Mouse (Mus musculus) embryonic facial prominence, embryonic 10.5 days (tissue): ENCODE data around the gene Plekhg3. TPM values are rescaled to one million over a fixed set of nuclear protein-coding genes. Genes with fewer than 3 reads are reported as not detected.

ENCODE experiments used
- DNase-seq: peaks from one replicate; pipeline ENCODE4 v3.0.0-alpha.2; 2017; ENCODE audit warnings: low spot score
- H3K27ac ChIP-seq: fragments of 300-500 bp; sonication (generic); replicated peaks from 2 replicates; pipeline ENCODE4 v1.5.1; 2016; ENCODE audit warnings: mild to moderate bottlenecking
- H3K27me3 ChIP-seq: fragments of 300-500 bp; sonication (generic); replicated peaks from 2 replicates; pipeline ENCODE4 v1.6.1; 2016; ENCODE audit warnings: low read depth, mild to moderate bottlenecking; ENCODE audit not compliant: poor library complexity, severe bottlenecking
- H3K36me3 ChIP-seq: fragments of 300-500 bp; sonication (generic); replicated peaks from 2 replicates; pipeline ENCODE4 v1.6.1; 2016; ENCODE audit warnings: mild to moderate bottlenecking, moderate library complexity
- H3K4me1 ChIP-seq: fragments of 300-500 bp; sonication (generic); 2 replicates; pipeline ENCODE4 v1.6.1; 2016
- H3K4me3 ChIP-seq: fragments of 300-500 bp; sonication (generic); 2 replicates; pipeline ENCODE4 v1.5.1; 2016; ENCODE audit warnings: mild to moderate bottlenecking, moderate library complexity
- H3K9me3 ChIP-seq: fragments of 300-500 bp; sonication (generic); 2 replicates; pipeline ENCODE4 v1.6.1; 2016; ENCODE audit warnings: mild to moderate bottlenecking
- WGBS: fragments of 180-500 bp; shearing (Covaris S2); methylation state at CpG from one replicate; pipeline ENCODE4 v1.1.7; 2016; 5-methylcytosine and 5-hydroxymethylcytosine counted together
- polyA plus RNA-seq: library from polyadenylated mRNA; unstranded; fragments of >200 nt; fragmentation: Nextera tagmentation; extraction: Ambion mirVana; gene quantifications from 2 replicates; pipeline ENCODE4 v1.2.1, GENCODE M21; 2016

The Plekhg3 gene
- polyA plus RNA-seq, 1 experiment from 2014 or later, result 3.9 TPM

GRCm38 (mm10) chr12:76502981-76503380 lies 27.7 kb upstream of the Plekhg3 start:
- Histone ChIP-seq H3K36me3 (no peaks in the 10 kb centered on the region), H3K4me3 (no peak overlapping the region), H3K9me3 (no peaks in the 10 kb centered on the region), H3K27ac (no peak overlapping the region), H3K27me3 (no peaks in the 10 kb centered on the region), H3K4me1 (peaks cover 14% of the 10 kb centered on the region)
- DNase-seq, result no peak
- WGBS, result 75% methylated on average over 5 of the region's 5 CpGs

DNA sequence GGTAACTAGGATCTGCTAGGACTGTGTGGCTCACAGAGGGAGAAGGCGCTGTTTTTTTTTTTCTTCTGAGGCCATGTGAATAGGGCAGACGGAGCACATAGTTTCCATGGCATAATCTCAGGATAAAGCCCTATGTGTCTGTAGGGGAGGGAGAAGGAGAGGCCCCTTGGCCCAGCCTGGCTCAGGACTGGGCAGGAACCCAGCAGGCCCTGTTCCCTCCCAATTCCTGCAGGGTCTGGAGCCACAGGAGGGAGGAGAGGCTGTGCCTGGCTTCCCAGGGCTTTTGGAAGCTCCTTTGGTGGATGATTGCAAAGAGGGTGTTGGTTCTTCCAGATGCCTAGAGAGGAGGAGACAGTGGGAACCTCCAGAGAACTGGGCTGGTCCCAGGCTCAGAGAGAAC lies 24.2 kb upstream of the Plekhg3 start:
- no peaks in the 10 kb centered on the region for H3K27me3 ChIP-seq
- peaks cover 15% of the 10 kb centered on the region for H3K4me1 ChIP-seq
- no peak overlapping the region for H3K4me3 ChIP-seq
- no peaks in the 10 kb centered on the region for H3K36me3 ChIP-seq
- WGBS, result 52% methylated on average over 2 of the region's 2 CpGs
- no peak overlapping the region for H3K27ac ChIP-seq
- H3K9me3 ChIP-seq, result no peaks in the 10 kb centered on the region
- no peak for DNase-seq

GRCm38 (mm10) chr12:76507791-76508190 lies 22.9 kb upstream of the Plekhg3 start:
- WGBS, result 39% methylated on average over 5 of the region's 5 CpGs
- Histone ChIP-seq H3K4me3 (no peak overlapping the region), H3K4me1 (peaks cover 15% of the 10 kb centered on the region), H3K9me3 (no peaks in the 10 kb centered on the region), H3K27me3 (no peaks in the 10 kb centered on the region), H3K27ac (peak overlapping the region; percentile 40; the same call in 1 of the 2 replicates), H3K36me3 (no peaks in the 10 kb centered on the region)
- no peak for DNase-seq

- no peak overlapping the region for H3K27ac ChIP-seq
- H3K36me3 ChIP-seq, result no peaks in the 10 kb centered on the region
- WGBS, result 87% methylated on average over 7 of the region's 7 CpGs
- no peak for DNase-seq
- no peaks in the 10 kb centered on the region for H3K27me3 ChIP-seq
- no peak overlapping the region for H3K4me3 ChIP-seq
- no peaks in the 10 kb centered on the region for H3K9me3 ChIP-seq
- peaks cover 15% of the 10 kb centered on the region for H3K4me1 ChIP-seq
These were observed 21.7 kb upstream of the Plekhg3 start for GRCm38 (mm10) chr12:76508909-76509440.

- 91% methylated on average over 1 of the region's 1 CpGs for WGBS
- no peaks in the 10 kb centered on the region for H3K36me3 ChIP-seq
These were observed 18.0 kb upstream of the Plekhg3 start for GRCm38 (mm10) chr12:76512731-76513130.

GRCm38 (mm10) chr12:76514842-76515241 lies 15.8 kb upstream of the Plekhg3 start:
- peak; percentile 29 for DNase-seq
- 19% methylated on average over 4 of the region's 4 CpGs for WGBS
- H3K27ac ChIP-seq, result no peak overlapping the region

More at GRCm38 (mm10) chr12:76512731-76513130, 18.0 kb upstream of the Plekhg3 start:
- Histone ChIP-seq H3K27ac (no peak overlapping the region), H3K4me1 (peaks cover 13% of the 10 kb centered on the region), H3K27me3 (no peaks in the 10 kb centered on the region), H3K9me3 (no peaks in the 10 kb centered on the region), H3K4me3 (no peak overlapping the region)
- no peak for DNase-seq

GRCm38 (mm10) chr12:76518000-76518399 lies 12.7 kb upstream of the Plekhg3 start:
- H3K4me3 ChIP-seq, result no peak overlapping the region
- H3K36me3 ChIP-seq, result no peaks in the 10 kb centered on the region
- H3K9me3 ChIP-seq, result no peaks in the 10 kb centered on the region
- WGBS, result 93% methylated on average over 9 of the region's 9 CpGs
- no peak for DNase-seq
- no peak overlapping the region for H3K27ac ChIP-seq
- H3K27me3 ChIP-seq, result no peaks in the 10 kb centered on the region
- H3K4me1 ChIP-seq, result peaks cover 9% of the 10 kb centered on the region

More at GRCm38 (mm10) chr12:76514842-76515241, 15.8 kb upstream of the Plekhg3 start:
- peaks cover 9% of the 10 kb centered on the region for H3K4me1 ChIP-seq
- H3K9me3 ChIP-seq, result no peaks in the 10 kb centered on the region
- no peaks in the 10 kb centered on the region for H3K27me3 ChIP-seq
- no peaks in the 10 kb centered on the region for H3K36me3 ChIP-seq
- no peak overlapping the region for H3K4me3 ChIP-seq

DNA sequence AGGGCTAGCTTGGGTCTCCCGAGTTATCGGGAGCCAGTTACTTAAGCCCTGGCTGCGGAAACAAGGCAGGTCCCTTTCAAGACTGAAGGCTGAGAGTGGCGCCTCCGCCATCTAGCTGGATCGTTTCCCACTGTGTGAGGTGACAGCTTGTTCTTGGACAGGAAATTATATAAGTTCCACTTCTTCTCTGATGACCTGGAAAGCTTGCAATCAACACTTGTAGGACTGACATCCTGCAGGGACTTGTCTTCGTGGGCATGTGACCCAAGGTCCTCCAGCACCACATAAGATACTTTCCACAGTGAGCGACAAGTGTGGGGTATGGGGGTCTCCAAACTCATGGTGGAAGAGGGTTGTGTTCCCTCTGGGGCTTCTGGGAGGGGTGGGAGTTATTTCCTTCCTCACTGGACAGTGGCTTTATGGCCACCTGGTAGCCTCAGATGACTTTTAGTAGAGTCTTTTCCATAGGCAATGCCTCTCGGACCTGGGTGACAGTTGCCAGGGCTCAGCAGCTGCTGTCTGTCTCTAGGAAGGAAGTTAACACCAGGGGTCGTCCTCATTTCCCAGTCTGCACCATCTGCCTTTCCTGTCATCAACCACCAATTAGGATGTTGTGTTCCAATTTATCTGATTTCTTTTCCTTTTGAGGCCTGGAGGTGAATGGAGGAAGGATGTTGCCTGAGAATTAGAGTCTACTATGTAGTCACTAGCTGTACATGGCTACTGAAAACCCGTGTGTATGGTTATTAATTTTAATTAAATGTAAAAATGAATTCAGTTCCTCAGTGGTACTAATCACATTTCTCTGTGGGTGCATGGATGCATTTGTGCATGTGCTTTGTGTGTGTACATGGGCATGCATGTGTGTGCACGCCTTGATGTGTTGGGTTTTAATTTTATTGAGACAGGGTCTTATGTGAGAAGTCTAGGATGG lies 11.5 kb upstream of the Plekhg3 start:
- Histone ChIP-seq H3K4me3 (no peak overlapping the region), H3K9me3 (no peaks in the 10 kb centered on the region), H3K4me1 (peaks cover 8% of the 10 kb centered on the region), H3K36me3 (no peaks in the 10 kb centered on the region), H3K27ac (no peak overlapping the region), H3K27me3 (no peaks in the 10 kb centered on the region)
- no peak for DNase-seq
- 85% methylated on average over 12 of the region's 12 CpGs for WGBS

DNA sequence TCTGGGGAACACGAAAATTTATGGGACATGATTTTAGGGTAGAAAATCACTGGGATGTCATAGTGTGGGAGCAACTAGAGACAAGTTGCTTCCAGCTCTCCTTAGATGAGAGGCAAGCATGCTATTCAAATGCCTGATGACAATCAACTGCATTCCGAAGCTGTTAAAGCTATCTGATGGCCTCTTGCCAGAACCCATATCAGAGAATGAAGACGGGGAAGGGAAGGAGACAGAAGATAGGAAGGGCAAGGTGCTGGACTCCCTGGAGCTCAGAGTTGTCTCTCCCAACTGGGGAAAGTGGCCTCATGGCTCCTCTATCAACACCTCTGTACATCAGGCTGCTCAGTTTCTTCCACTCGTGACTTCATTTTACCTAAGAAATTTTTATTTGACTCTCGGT lies 7.0 kb upstream of the Plekhg3 start:
- Histone ChIP-seq H3K9me3 (no peaks in the 10 kb centered on the region), H3K36me3 (no peaks in the 10 kb centered on the region), H3K27ac (no peak overlapping the region), H3K27me3 (peaks cover 12% of the 10 kb centered on the region; the same call in 1 of the 2 replicates), H3K4me1 (no peaks in the 10 kb centered on the region), H3K4me3 (no peak overlapping the region)
- WGBS, result 81% methylated on average over 5 of the region's 5 CpGs
- DNase-seq, result no peak

DNA sequence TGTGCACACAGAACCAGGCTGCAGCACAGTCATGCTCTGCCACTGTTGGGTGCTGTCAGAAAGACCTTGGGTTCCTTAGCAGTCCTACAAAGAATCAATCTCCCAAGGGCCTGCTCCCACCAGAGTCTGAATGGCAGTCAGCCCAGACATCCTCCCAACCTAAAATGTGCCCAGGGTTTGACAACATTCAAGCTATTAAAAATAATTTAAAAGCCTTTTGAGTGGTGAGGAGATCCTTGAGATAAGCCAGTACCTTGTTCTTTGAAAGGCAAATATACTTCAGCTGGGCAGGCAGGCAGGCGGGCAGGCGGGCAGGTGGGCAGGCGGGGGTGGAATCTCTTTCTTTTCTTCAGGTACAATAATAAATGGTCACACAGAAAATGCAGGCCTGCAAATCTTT lies 5.8 kb upstream of the Plekhg3 start:
- no peak overlapping the region for H3K27ac ChIP-seq
- DNase-seq, result no peak
- H3K27me3 ChIP-seq, result peaks cover 25% of the 10 kb centered on the region
- H3K4me3 ChIP-seq, result no peak overlapping the region
- H3K9me3 ChIP-seq, result no peaks in the 10 kb centered on the region
- no peaks in the 10 kb centered on the region for H3K36me3 ChIP-seq
- H3K4me1 ChIP-seq, result no peaks in the 10 kb centered on the region
- WGBS, result 91% methylated on average over 3 of the region's 3 CpGs

DNA sequence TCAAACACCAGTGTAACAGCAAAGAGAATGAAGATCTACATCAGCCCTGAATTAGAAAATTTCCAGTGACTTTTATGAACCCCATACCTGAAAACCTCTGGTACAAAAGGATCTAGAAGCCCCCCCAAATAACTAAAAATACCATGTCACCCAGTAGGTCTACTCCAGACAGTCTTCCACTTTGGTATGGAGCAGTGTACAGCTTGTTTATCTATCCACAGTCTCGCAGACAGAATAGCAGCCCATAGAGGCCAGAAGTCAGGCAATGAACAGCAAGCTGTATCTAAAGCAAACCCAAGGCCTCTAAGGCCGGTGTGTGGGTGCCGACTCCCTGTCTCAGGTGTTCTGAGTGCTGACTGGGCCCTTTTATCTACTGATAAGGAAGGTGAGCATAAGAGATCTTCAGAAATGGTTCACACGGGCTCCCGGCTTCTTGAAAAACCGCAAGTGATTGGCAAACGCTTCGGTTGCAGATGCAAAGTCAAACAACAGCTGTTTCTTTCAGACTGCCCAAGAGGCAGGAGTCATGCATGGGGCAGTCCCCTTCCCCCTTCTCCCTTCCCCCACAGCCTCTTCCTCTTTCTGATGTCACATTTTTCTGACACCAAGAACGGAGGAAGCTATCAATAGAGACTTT lies 3.3 kb upstream of the Plekhg3 start:
- no peak for DNase-seq
- peaks cover 50% of the 10 kb centered on the region for H3K27me3 ChIP-seq
- 56% methylated on average over 9 of the region's 9 CpGs for WGBS
- peaks cover 19% of the 10 kb centered on the region for H3K4me1 ChIP-seq
- no peak overlapping the region for H3K27ac ChIP-seq
- H3K9me3 ChIP-seq, result no peaks in the 10 kb centered on the region
- H3K4me3 ChIP-seq, result no peak overlapping the region
- H3K36me3 ChIP-seq, result no peaks in the 10 kb centered on the region

GRCm38 (mm10) chr12:76528766-76529165 lies 1.9 kb upstream of the Plekhg3 start:
- DNase-seq, result no peak
- WGBS, result 90% methylated on average over 5 of the region's 5 CpGs
- Histone ChIP-seq H3K36me3 (no peaks in the 10 kb centered on the region), H3K4me3 (no peak overlapping the region), H3K9me3 (no peaks in the 10 kb centered on the region), H3K4me1 (peaks cover 33% of the 10 kb centered on the region), H3K27ac (no peak overlapping the region), H3K27me3 (peaks cover 64% of the 10 kb centered on the region)
